Mouse (Mus musculus) heart, embryonic 16.5 days (tissue): Measurements from ENCODE around the gene Ifitm10. TPM values are rescaled to one million over a fixed set of nuclear protein-coding genes. Genes with fewer than 3 reads are reported as not detected.
A peak's percentile ranks its signal among the peaks of the same experiment; 100 is the strongest.
"Not testable (repeated sequence)": the region's sequence is repeated elsewhere in the genome, so short reads cannot be mapped to it uniquely, and the experiment has no call there.

Source experiments
- ATAC-seq: fragments of 200-750 bp; cut with Nextera tagmentation; replicated peaks from 2 replicates; pipeline ENCODE4 v1.8.0; 2017; ENCODE audit warnings: moderate number of reproducible peaks; ENCODE audit not compliant: insufficient read depth, low FRiP score; ENCODE audit errors: extremely low read depth
- H3K27ac ChIP-seq: fragments of 300-500 bp; sonication (generic); 2 replicates; pipeline ENCODE4 v1.5.1; 2014; ENCODE audit warnings: mild to moderate bottlenecking, low read length, control low read depth, moderate library complexity
- H3K27me3 ChIP-seq: fragments of 300-500 bp; sonication (generic); 2 replicates; pipeline ENCODE4 v1.6.1; 2014; ENCODE audit warnings: low read length, mixed read lengths; ENCODE audit not compliant: control insufficient read depth, insufficient read depth
- H3K36me3 ChIP-seq: fragments of 300-500 bp; sonication (generic); 2 replicates; pipeline ENCODE4 v1.6.1; 2014; ENCODE audit not compliant: control insufficient read depth, insufficient read depth
- H3K4me1 ChIP-seq: fragments of 300-500 bp; sonication (generic); 2 replicates; pipeline ENCODE4 v1.6.1; 2014; ENCODE audit warnings: low read length, mixed read lengths; ENCODE audit not compliant: control insufficient read depth, insufficient read depth
- H3K4me2 ChIP-seq: fragments of 300-500 bp; sonication (generic); 2 replicates; pipeline ENCODE4 v1.6.1; 2014; ENCODE audit warnings: low read depth, mild to moderate bottlenecking, control low read depth, low read length
- H3K4me3 ChIP-seq: fragments of 300-500 bp; sonication (generic); 2 replicates; pipeline ENCODE4 v1.5.1; 2014; ENCODE audit warnings: mild to moderate bottlenecking, control low read depth, low read length
- H3K9ac ChIP-seq: fragments of 300-500 bp; sonication (generic); 2 replicates; pipeline ENCODE4 v1.6.1; 2014; ENCODE audit warnings: low read length, control low read depth
- H3K9me3 ChIP-seq: fragments of 300-500 bp; sonication (generic); replicated peaks from 2 replicates; pipeline ENCODE4 v1.6.1; 2016; ENCODE audit warnings: low read length; ENCODE audit not compliant: control insufficient read depth
- WGBS: fragments of 180-500 bp; shearing (Covaris S2); extraction: QIAGEN DNeasy Blood & Tissue Kit; methylation state at CpG from one replicate; pipeline ENCODE4 v1.1.7; 2014; 5-methylcytosine and 5-hydroxymethylcytosine counted together
- polyA plus RNA-seq: library from polyadenylated mRNA; unstranded; fragments of >200 nt; fragmentation: Nextera tagmentation; extraction: Ambion mirVana; gene quantifications from 2 replicates; pipeline ENCODE4 v1.2.1, GENCODE M21; 2015

Ifitm10 gene
- polyA plus RNA-seq, 1 experiment from 2014 or later, result 4.9 TPM

DNA sequence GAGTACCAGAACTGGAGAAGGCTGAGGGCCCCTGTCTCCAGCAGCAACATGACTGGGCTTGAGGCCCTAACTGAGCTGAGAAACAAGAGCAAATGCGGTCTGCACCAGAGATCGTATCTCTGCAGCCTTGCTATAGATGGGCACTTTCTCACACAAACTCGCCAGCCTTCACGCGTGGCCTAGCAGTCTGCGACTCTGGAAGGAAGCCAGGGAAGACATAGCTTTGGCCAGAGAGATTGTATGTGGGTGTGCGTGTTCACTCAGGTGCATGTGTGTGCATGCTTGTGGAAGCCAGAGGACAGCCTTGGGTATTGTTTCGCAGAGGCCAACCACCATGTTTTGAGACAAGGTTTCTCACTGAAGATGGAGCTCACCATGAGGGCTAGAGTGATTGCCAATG, 35.1 kb upstream of the Ifitm10 start:
- Histone ChIP-seq H3K27ac (no peak overlapping the region), H3K9me3 (peaks cover 3% of the 10 kb centered on the region; the same call in 1 of the 2 replicates), H3K9ac (no peak overlapping the region), H3K4me2 (no peak overlapping the region), H3K4me3 (no peak overlapping the region), H3K27me3 (no peaks in the 10 kb centered on the region), H3K36me3 (no peaks in the 10 kb centered on the region), H3K4me1 (no peaks in the 10 kb centered on the region)
- ATAC-seq, result no peak
- WGBS, result 87% methylated on average over 8 of the region's 8 CpGs

GRCm38 (mm10) chr7:142407935-142408334, 34.4 kb upstream of the Ifitm10 start:
- Histone ChIP-seq H3K9ac (no peak overlapping the region), H3K4me2 (no peak overlapping the region), H3K4me1 (no peaks in the 10 kb centered on the region), H3K36me3 (no peaks in the 10 kb centered on the region), H3K4me3 (no peak overlapping the region), H3K9me3 (peaks cover 3% of the 10 kb centered on the region; the same call in 1 of the 2 replicates), H3K27me3 (no peaks in the 10 kb centered on the region), H3K27ac (no peak overlapping the region)
- 51% methylated on average over 4 of the region's 4 CpGs for WGBS
- no peak for ATAC-seq

- H3K36me3 ChIP-seq, H3K4me2 ChIP-seq, H3K4me3 ChIP-seq, ATAC-seq, H3K9me3 ChIP-seq, H3K4me1 ChIP-seq, H3K9ac ChIP-seq, H3K27me3 ChIP-seq, H3K27ac ChIP-seq: not testable (repeated sequence)
- WGBS, result 90% methylated on average over 5 of the region's 5 CpGs
Observed at GRCm38 (mm10) chr7:142405134-142405533, 31.6 kb upstream of the Ifitm10 start.

DNA sequence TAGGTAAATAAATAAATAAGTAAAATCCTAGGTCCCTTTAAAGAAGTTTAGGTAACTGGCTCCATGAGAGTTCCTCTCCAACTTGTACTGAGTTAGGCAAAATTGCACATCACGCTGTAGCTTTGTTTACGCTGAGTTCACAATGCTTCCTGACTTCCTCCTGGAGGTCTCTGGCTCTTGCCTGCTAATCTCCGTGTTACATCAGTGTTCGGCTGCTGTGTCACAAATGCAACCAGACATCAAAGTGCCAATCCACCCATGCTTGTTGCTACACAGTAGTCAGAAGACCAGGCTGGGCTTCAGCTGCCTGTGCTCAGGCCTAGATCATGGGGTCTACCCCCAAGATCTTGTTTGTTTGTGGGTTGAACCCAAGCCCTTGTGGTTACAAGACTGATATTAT, 30.0 kb upstream of the Ifitm10 start:
- no peaks in the 10 kb centered on the region for H3K27me3 ChIP-seq
- no peak overlapping the region for H3K4me2 ChIP-seq
- no peak overlapping the region for H3K9ac ChIP-seq
- H3K9me3 ChIP-seq, result no peaks in the 10 kb centered on the region
- 57% methylated on average over 4 of the region's 4 CpGs for WGBS
- H3K4me3 ChIP-seq, result no peak overlapping the region
- peaks cover 2% of the 10 kb centered on the region; the same call in 1 of the 2 replicates for H3K4me1 ChIP-seq
- ATAC-seq, result no peak
- H3K36me3 ChIP-seq, result no peaks in the 10 kb centered on the region
- no peak overlapping the region for H3K27ac ChIP-seq

DNA sequence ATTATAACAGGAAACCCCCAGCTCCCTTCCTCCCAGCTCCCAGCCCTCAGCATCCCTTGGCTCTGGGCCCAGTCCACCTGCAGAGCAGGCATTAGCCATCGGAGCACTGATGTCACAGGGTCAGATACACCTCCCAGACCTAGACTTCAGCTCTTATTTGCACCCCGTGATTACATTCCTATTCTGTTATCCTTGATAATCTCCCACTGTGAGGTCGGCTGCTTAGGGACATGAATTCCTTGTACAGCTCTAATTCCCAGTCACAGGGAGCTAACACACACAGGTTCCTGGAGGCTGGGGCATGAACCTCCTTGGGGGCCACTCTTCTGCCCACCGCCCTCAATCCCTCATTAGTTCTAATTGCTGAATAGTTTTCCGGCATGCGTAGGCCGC, 27.2 kb upstream of the Ifitm10 start:
- Histone ChIP-seq H3K27ac (no peak overlapping the region), H3K27me3 (no peaks in the 10 kb centered on the region), H3K4me3 (no peak overlapping the region), H3K4me1 (peaks cover 2% of the 10 kb centered on the region; the same call in 1 of the 2 replicates), H3K4me2 (no peak overlapping the region), H3K36me3 (no peaks in the 10 kb centered on the region), H3K9me3 (no peaks in the 10 kb centered on the region), H3K9ac (no peak overlapping the region)
- no peak for ATAC-seq
- 59% methylated on average over 7 of the region's 7 CpGs for WGBS

DNA sequence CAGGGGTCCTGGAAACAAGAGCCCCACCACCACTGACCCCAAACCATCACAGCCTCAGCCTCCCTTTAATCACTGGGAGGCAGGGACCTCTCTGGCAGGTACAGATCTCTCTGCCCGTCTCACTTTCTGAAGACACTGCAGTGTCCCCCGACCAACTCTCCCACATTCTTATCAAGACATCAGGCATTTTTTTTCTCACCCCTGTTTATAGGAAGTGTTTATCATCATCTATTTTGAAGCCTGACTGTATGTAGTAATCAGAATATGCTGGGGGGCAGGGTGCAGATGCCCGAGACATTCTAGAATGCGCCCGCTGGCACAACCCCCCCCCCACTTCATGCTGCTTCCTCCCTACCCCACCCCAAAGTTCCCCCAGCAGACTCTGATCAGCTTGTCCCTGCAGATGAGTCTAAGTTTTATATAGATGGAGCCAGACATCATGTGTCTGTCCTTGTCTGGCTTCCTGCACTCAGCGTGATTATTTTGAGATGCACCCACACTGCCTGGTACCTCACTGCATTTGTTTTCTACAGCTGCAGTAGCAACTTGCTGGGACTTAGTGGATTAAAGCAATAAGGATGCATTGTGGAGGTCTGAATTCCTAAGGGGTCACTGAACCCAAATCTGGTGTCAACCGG, 26.7 kb upstream of the Ifitm10 start:
- ATAC-seq, result no peak
- 63% methylated on average over 7 of the region's 7 CpGs for WGBS
- peaks cover 2% of the 10 kb centered on the region; the same call in 1 of the 2 replicates for H3K4me1 ChIP-seq
- H3K9me3 ChIP-seq, result no peaks in the 10 kb centered on the region
- no peaks in the 10 kb centered on the region for H3K36me3 ChIP-seq
- H3K9ac ChIP-seq, result no peak overlapping the region
- no peak overlapping the region for H3K4me2 ChIP-seq
- H3K27me3 ChIP-seq, result no peaks in the 10 kb centered on the region
- H3K27ac ChIP-seq, result no peak overlapping the region
- H3K4me3 ChIP-seq, result no peak overlapping the region

GRCm38 (mm10) chr7:142399250-142399649, 25.7 kb upstream of the Ifitm10 start:
- WGBS, result 67% methylated on average over 1 of the region's 1 CpGs
- H3K9ac ChIP-seq, result no peak overlapping the region
- H3K4me3 ChIP-seq, result no peak overlapping the region
- no peaks in the 10 kb centered on the region for H3K27me3 ChIP-seq
- no peak for ATAC-seq
- no peaks in the 10 kb centered on the region for H3K9me3 ChIP-seq
- H3K36me3 ChIP-seq, result no peaks in the 10 kb centered on the region
- H3K4me2 ChIP-seq, result no peak overlapping the region
- H3K4me1 ChIP-seq, result peaks cover 2% of the 10 kb centered on the region; the same call in 1 of the 2 replicates
- no peak overlapping the region for H3K27ac ChIP-seq

GRCm38 (mm10) chr7:142398052-142398451, 24.5 kb upstream of the Ifitm10 start:
- peaks cover 2% of the 10 kb centered on the region; the same call in 1 of the 2 replicates for H3K4me1 ChIP-seq
- ATAC-seq, result no peak
- no peaks in the 10 kb centered on the region for H3K27me3 ChIP-seq
- H3K4me2 ChIP-seq, result no peak overlapping the region
- H3K36me3 ChIP-seq, result no peaks in the 10 kb centered on the region
- H3K27ac ChIP-seq, result peak overlapping the region; percentile 33
- 64% methylated on average over 2 of the region's 2 CpGs for WGBS
- H3K9ac ChIP-seq, result no peak overlapping the region
- H3K4me3 ChIP-seq, result no peak overlapping the region
- no peaks in the 10 kb centered on the region for H3K9me3 ChIP-seq

GRCm38 (mm10) chr7:142396611-142397010, 23.1 kb upstream of the Ifitm10 start:
- H3K4me1 ChIP-seq, result peaks cover 2% of the 10 kb centered on the region; the same call in 1 of the 2 replicates
- H3K4me2 ChIP-seq, result no peak overlapping the region
- no peak overlapping the region for H3K4me3 ChIP-seq
- no peaks in the 10 kb centered on the region for H3K36me3 ChIP-seq
- H3K27ac ChIP-seq, result no peak overlapping the region
- 90% methylated on average over 1 of the region's 1 CpGs for WGBS
- no peaks in the 10 kb centered on the region for H3K27me3 ChIP-seq
- H3K9me3 ChIP-seq, result no peaks in the 10 kb centered on the region
- no peak for ATAC-seq
- H3K9ac ChIP-seq, result no peak overlapping the region
